Mouse (Mus musculus) adrenal gland, adult 18-20 months (tissue): ENCODE data around the gene Gngt2. TPM values are rescaled to one million over a fixed set of nuclear protein-coding genes. Genes with fewer than 3 reads are reported as not detected.

Experiments used
- DNase-seq, 2 experiments: peaks; one replicate each; pipeline ENCODE4 v3.0.0; 2021 to 2022; ENCODE audit warnings: low spot score in 2 of 2
- long read RNA-seq, 2 experiments: library from polyadenylated mRNA; stranded (forward); transcript quantifications; one replicate each; pipeline ENCODE4 v2.0.0; 2021
- total RNA-seq, 2 experiments: library from RNA; stranded (reverse); gene quantifications; 1 replicate in 1 of 2; 2 replicates in 1 of 2; pipeline ENCODE4 v1.2.3; 2021

Gngt2 gene
- 10 to 100 TPM; 23.9 to 29.2 TPM for total RNA-seq
- long read RNA-seq, experiment 1, partial matches to known transcripts = 0 of 5 reads
- long read RNA-seq, experiment 1, other reads (novel, unspliced or antisense) = 3 of 5 reads
- long read RNA-seq, experiment 2, partial matches to known transcripts = 2 of 11 reads
- long read RNA-seq, experiment 2, other reads (novel, unspliced or antisense) = 3 of 11 reads

DNA sequence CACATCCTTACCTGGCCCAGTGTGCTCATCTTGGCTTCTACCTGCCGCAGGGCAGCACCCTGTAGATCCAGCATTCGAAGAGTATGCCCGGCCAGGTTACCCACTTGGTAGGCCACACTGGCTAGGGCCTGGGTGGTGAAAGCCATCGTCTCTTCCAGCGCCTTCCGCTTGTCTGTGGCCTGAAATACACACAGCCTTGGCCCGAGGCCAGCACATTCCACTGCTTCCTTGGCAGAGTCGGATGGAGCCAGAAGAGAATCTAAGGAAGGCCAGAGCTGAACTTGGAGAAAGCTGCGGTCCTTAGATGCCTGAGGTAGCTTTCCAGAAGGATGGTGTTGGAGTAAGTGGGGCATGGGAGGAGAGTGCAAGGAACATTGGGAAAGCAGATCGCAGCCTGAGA lies at the start of gene Gngt2:
Gngt2 (plus strand) TSS at position 158 of the 400 bp plus-strand sequence.
- peak; percentile 74 to 85 for DNase-seq

DNA sequence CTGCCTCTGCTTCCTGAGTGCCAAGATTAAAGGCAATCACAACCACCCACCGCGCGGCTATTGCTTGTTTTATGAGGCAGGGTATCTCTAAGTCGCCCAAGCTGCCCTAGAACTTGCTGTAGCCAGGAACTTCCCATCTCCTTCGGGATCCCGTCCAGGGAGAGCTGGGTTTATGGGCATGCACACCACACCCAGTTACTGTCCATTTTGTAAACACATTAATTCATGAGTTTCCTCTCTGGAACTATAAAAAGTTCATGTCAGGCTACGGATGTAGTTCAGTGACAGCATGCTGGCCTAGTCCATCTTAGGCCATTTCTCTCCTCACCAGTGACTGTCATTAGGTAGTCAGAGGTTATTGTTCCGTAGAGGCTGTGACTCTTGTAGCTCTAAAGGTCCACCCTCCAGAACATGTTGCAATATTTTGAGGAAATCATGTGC lies 47.5 kb upstream of the Gngt2 start:
- peak in 1 of 2 experiments; percentile 21 for DNase-seq

DNA sequence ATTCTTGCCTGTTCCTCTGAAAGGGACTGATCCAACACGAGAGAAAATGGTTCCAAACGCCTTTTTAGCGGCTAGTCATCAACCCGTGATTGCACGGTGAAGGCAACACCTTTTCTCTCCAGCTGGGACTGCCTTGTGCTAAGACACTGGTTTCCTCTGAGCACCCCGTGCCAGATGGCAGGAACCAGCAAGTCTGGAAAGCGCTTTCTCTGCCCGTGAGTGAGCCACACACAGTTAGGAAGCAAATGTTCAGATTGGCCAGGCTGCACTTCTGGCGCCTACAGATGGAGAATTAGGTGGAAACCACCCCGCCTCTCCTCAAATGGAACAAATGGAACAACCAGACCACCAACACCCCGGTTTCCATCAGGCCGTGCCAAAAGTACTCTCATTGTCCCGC lies 45.2 kb upstream of the Gngt2 start:
- DNase-seq = no peak

DNA sequence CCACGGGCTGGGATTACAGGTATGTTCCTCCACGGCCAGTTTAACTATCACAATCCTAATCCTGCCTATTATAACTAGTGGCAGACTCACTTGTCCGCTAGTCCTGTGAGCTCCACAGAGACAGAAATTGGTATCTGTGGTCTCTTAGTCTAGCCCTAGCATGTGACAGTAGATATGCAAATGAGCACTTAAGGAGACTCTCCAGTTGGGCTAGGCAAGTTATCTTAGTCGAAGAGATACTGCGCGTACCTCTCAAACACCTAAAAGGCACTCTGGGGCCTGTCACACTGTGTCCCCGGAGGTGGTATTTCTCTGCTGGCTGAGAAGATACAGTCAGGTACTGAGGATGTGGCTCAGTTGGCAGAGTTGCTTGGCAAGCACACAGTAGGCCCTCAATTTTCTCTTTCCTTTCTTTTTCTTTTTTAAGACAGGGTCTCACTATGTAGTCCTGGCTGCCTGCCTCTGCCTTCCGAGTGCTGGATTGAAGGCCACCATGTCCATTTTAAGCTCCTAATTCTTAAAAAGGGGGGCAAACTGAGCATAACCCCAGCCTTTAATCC lies 44.0 kb upstream of the Gngt2 start:
- DNase-seq = no peak

DNA sequence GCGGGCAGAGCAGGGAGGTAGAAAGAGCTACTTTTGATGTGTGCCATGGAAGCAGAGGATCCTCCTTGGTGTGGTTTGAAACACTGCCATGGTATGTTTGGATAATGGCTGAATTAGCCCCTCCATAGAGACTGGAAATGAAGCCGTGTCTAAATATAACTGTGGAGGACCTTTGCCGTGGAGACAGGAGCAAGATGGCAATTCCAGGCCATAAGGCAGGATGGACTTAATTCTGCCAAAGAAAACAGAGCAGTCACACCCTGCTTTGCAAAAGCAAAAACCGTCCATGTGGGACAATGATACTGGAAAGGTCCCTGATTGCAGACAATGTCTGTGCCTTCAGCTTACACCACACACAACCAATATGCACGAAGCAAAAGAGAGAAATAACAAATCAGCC lies 42.8 kb upstream of the Gngt2 start:
- DNase-seq = no peak

DNA sequence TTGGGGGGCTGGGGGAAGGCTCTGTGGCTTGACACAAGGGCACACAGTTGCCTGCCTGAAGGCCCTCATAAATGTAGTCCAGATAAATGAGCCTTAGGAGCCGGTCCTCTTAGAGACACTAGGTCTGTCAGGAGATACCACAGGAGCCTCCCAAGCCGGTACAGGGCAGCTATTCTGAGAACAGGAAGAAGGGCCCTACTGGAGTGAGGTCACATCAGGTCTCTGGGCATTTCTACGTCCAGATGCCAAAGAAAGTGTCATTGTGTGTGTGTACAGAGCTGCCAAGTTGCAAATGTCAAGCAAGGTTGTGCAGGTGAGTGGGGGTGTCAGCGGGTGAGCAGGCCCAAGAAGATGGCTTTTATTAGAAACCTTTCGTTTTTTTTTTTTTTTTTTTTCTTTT lies 41.4 kb upstream of the Gngt2 start:
- DNase-seq = no peak

DNA sequence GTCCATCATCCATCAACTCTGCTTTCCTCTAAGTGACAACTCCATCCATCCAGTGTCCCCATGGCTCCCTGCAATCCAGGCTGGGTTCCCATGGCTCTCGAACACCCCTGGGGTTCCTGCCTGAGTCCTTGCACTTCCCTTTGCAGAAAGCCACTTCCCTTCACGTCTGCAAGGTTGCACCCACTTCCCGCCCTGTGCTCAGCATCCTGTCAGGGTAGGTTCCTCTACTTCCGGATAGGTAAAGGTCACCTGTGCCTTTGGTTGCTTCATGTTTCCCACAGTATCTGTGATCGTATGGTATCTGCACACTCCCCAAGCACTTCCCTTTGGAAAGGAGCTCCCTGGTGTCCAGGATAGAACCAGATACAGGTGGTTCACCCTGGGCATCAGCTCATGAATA lies 32.0 kb upstream of the Gngt2 start:
- no peak for DNase-seq

DNA sequence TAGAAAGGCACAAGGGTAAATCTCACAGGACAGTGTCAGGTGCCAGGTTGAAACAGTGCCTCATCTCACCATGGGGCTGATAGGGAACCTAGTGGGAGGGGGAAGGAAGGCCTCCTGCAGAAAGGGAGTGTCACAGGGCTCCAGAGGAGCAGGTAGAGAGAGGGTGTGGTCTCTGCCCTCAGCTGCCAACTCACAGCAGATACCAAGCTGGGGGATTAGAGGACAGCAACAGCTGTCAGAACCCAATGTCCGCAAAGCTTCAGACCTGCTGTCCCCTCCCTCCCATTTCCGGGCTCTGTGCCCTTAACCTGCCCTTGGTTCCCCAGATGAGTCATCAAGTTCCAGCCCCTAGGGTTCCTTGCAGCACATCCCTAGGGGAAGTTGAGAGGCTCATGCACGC lies 31.5 kb upstream of the Gngt2 start:
- DNase-seq = peak in 1 of 2 experiments; percentile 53

DNA sequence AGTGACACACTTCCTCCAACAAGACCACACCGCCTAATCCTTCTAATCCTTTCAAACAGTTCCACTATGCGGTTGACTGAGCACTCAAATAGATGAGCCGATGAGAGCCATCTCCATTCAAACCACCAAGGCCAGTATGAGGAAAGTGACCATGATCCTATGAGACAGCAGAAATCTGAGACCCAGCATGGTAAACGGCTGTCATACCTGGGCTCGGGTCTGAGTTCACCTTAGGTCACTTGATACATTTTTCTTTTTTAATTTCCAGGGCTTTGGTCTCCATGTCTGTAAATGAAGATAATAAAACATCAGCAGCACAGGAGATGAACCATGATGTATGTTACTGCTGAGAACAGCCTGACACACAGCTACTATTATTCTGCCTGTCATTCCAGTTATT lies 29.1 kb upstream of the Gngt2 start:
- DNase-seq = no peak

DNA sequence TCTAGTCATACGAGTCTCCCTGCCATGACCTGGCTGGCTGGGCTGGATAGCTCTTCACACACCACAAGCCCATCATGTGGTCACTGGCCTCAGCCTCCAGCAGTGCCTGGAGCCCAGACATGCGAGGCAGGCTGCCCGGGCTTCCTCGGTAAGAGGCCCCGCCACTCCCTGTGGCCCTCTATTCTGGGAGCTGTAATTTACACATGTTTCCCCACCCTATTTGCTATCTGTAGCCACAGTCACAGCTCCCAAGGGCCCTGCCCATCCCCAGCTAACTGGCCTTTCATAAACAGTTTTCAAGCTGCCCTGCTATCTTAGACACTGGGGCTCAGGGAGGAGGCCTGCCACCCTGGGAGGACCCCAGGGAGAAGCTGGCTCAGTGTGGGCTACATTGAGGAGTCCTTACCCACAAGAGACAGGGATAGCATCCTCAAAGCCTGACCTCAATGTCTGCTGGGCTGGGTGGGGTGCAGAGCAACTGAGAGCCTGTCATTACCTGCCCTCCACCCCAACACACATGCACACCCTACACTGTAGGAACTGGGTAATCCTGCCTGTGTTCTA lies 28.5 kb upstream of the Gngt2 start:
- peak in 1 of 2 experiments; percentile 18 for DNase-seq

DNA sequence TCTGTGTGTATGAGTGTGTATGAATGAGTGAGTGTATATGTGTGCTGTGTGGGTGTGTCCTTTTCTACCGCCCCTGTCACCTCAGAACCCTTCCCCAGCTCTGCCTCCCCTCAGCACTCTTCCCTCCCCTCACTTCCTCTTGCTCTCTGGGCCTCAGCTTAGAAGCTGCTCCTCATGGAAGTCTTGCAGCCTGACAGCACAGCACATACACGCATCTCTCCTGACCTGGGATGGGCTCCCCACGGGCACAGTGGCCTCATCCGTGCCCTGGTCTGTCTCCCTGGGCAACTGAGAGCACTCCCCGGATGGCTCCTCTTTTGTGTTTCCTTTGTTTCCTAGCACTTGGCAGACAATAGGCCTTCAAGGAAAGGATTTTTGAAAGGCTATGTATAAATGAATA lies 27.4 kb upstream of the Gngt2 start:
- DNase-seq = no peak

DNA sequence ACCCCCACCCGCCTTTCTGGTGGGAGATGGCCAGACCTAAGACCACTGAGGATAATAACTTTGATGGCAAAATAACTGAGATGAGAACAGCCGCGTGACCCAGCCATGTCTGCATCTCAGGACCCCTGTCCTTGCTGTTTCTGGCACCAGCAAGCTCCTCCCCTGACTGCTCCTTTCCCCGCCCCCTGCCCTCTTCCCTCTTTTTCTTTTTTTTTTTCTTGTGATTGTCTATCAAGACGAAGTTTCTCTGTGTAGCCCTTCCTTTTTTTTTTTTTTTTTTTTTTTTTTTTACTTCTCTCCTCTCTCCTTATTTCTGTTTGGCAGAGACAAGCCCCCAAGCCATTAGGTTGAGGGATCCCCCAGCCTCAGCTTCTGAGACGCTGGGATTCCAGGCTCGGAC lies 26.2 kb upstream of the Gngt2 start:
- no peak for DNase-seq

DNA sequence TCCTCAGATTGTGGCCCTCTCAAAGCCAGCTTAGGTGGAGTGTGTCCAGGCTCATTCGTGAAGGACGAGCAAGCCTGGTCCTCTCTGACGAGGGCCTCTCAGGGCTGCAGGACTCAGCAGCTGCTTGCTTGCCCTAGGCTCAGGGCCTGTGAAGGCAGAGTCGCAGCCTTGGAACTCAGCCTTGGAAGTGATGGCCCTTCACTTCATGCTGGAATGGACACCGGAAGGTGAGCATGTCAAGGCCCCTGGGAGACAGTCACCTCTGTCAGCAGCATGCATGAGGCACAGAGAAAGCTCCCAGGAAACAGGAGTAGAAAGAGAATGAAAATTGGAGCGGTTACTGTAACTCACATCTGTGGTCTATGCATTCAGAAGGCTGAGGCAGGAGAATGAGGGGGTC lies 25.3 kb upstream of the Gngt2 start:
- DNase-seq = peak in 1 of 2 experiments; percentile 18

DNA sequence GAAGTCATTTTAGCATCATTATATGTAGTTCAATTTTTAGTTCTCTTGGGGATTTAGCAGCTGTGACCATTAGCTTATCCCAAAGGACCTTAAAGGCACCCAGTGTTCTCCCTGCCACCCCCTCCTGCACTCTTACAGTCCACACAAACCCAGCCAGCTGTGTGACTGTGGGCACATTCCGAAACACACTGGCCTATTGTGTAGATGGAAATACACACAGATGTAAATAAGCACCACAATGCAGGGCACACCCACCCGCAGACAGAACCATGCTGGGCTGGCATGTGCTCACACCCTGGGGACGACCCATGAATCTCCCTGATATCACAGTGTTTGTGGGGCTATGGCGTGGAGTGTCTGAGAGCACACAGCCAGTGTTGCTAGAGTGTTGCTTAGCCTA lies 24.8 kb upstream of the Gngt2 start:
- DNase-seq = no peak

DNA sequence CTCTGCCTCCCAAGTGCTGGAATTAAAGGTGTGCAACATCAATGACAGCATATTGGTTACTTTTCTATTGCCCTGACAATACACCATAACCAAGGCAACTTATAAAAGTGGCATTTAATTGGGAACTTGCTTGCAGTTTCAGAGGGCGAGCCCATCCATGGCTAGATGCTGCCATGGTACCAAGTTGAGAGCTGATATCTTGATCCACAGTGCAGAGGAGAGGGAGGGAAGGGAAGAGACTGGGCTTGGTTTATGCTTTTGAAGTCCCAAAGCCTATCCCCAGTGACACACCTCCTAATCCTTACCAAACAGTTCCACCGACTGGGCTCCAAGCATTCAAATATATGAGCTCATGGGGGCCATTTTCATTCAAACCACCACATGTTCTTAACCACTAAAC lies 22.9 kb upstream of the Gngt2 start:
- no peak for DNase-seq

DNA sequence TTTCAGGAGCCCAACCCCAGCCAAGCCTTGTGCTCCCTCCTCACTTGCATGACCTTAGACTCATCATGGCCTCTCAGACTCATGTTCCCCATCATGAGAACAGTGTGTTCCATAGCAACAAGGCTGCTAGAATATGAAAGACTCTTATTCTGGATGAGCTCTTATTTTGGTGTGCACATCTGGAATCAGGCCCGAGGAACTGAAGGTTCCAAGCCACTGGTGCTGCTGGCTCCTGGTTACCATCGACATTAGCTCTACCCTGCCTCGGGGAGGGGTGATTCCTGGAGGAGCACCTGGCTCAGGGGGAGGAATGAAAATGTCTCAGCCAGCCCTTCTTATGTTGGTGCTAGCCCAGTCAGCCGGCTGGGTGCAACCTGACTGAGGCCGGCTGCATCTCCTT lies 22.2 kb upstream of the Gngt2 start:
- DNase-seq = no peak

DNA sequence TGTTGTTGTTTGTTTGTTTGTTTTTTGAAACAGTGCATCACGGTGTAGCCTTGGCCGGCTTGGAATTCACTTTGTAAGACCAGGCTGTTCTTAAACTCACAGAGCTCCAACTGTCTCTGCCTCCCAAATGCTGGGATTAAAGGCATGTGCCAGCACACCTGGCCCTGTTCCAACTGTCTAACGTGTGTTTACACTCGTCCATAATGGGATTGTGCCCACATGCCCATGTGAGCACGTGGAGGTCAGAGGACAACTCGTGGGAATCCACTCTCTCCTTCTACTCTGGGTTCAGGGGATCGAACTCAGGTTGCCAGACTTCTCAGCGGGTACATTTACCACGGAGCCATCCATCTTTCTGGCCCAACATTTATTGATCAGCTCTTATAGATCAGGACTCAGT lies 21.6 kb upstream of the Gngt2 start:
- DNase-seq = no peak

DNA sequence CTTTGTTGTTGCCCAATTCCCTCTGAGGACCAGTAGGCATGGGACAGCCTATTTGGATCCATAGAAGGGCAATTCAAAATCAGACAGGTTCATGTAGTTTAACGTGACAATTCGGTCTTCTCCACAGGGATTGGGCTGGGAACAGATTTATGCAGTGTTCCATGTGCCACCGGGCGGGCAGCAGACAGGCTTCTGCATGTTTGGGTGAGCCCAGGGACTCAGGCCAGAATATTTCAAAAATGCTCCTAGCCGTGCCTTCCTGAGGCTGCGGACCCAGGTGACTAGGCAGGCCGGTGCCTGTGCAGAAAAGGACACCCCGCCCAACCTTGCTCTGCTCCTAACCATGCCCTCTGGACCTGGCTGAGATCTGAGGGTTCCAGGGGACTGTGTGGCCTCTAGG lies 17.9 kb upstream of the Gngt2 start:
- no peak for DNase-seq

DNA sequence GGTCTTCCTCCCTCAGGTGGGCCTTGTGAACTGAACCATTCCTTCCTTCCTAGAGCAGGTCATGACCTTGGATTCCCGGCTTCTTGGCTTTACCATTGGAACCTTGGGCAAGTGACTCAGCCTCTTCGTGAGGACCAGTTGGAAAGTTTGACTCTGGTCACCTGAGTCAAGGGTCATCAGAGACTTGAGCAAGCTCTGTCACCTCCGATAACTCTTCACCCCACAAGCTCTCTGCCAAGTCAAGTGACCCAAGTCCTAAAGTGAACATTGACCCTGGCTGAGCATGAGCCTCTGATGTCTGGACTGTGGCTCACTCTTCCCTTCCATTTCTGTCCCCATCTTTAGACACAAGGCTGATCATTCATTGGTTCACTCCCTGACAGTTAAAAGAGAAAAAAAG lies 15.5 kb upstream of the Gngt2 start:
- no peak for DNase-seq

DNA sequence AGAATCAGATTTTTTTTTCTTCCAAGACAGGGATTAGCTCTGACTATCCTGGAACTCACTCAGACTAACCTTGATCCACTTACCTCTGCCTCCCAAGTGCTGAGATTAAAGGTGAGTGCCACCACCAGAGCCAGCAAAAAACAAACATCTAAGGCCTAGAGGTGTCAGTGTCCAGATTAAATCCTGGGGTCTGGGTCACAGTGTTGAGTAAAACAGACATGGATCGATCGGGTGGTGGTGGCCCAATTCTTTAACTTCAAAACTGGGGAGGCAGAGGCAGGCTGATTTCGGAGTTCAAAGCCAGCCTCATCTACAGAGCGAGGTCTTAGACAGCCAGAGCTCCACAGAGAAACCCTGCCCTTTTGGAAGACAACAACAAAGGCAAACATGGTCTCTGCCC lies 14.6 kb upstream of the Gngt2 start:
- DNase-seq = no peak

DNA sequence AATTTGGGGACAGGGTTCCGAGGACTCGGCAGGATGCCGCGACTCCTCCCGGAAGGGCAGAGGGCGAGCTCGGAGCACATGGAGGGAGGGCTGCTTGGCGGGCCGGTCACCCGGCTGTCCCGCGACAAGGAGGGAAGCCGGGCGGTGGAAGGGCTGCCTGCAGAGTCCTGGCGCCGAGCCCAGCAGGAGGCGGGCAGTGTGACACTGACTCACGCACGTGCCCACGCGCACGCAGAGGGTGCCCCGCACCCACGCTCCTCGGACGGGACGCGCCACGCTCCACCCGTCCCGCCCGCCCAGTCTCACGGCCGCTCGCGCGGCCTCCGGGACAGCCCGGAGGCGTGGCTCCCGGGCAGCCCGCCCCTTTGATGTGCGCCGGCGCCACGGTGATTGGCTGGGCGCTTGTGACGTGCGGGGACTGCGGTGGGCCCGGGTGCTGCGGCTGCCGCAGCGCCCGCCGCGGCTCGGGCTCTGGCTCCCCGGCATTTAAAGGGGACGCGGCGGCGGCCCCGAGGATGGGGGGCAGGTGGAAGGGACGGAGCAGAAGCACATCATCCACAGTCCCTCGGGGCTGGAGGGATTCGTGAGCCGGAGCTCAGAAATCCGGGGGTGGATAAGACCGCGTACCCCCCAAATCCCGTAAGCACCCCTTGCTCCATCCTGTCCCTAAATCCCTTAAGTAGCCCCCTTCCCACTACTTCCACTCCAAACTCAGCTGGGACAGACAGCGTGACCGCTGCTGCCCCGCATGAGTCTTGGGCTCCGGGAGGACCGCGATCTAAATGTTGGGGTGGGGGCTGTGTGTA lies 12.7 kb upstream of the Gngt2 start, which contains the start of gene Phospho1:
Phospho1 (plus strand) TSS at position 429 of the 806 bp plus-strand sequence.
- DNase-seq = peak; percentile 93 to 94

DNA sequence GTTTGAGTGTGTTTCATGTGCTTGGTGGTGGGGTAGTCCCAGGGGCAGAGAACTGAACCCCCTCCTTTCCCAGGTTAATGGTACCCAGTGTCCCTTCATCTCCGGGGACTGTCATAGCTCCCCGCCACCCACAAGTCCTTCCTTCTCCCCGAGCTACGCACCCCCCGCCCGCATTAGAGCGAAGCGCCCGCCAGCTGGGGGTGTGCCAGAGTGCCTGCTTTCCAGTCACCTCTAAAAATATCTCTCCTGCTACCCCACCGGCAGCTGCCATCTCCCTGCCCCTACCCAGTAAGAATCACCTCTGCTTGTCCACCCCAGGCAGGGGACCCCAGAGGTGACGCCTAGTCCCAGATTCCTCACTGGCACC lies 12.2 kb upstream of the Gngt2 start:
- peak; percentile 49 to 67 for DNase-seq
